Mouse (Mus musculus) erythroblast, embryonic 14.5 days (primary cell): ENCODE data around the gene Cftr. TPM values are rescaled to one million over a fixed set of nuclear protein-coding genes. Genes with fewer than 3 reads are reported as not detected.

Experiments used
- H3K27me3 ChIP-seq: 2 replicates; pipeline ENCODE4 v1.6.1; 2012; ENCODE audit warnings: inconsistent platforms; ENCODE audit not compliant: control insufficient read depth
- H3K36me3 ChIP-seq: 2 replicates; pipeline ENCODE4 v1.6.1; 2012; ENCODE audit warnings: mild to moderate bottlenecking, inconsistent platforms; ENCODE audit not compliant: control insufficient read depth
- H3K4me1 ChIP-seq: 2 replicates; pipeline ENCODE4 v1.6.1; 2012; ENCODE audit warnings: inconsistent platforms; ENCODE audit not compliant: control insufficient read depth
- H3K4me3 ChIP-seq: replicated peaks from 2 replicates; pipeline ENCODE3; 2012; ENCODE audit warnings: moderate library complexity, mild to moderate bottlenecking, inconsistent platforms
- H3K9me3 ChIP-seq: 2 replicates; pipeline ENCODE4 v1.6.1; 2012; ENCODE audit warnings: low read length, inconsistent platforms, mixed read lengths; ENCODE audit not compliant: control insufficient read depth
- GATA1 ChIP-seq: IDR thresholded peaks from 2 replicates; pipeline ENCODE4 v1.6.1; 2012; ENCODE audit warnings: low read length, inconsistent platforms, mixed read lengths
- TAL1 ChIP-seq: IDR thresholded peaks from 3 replicates; pipeline ENCODE4 v1.6.1; 2012; ENCODE audit warnings: low read length, inconsistent platforms, mixed read lengths
- polyA plus RNA-seq: library from polyadenylated mRNA; stranded (reverse); fragments of >175 nt; gene quantifications from 2 replicates; pipeline ENCODE4 v1.2.3, GENCODE M21; 2012

Gene Cftr
- polyA plus RNA-seq, 1 experiment = not detected

DNA sequence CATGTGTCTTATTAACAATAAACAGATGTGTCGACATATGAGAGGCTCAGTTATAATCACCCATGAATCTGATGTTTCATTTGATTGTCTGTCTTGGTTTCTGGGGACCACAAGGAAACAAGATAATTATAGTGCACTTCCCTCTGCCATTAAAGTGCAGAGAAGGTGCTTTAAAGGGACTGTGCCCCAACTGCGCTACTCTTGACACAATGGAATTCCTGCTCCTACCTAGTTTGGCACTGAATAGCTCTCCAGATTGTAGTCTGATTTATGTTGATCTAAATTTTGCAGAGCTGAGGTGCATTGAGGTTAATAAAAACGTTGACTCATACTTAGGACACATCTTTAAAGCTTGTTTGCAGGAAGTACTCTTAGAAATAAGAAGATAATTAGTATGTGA, 132.7 kb downstream of the Cftr start:
- H3K4me3 ChIP-seq = no peak overlapping the region
- no peaks in the 10 kb centered on the region for H3K27me3 ChIP-seq
- H3K36me3 ChIP-seq = no peaks in the 10 kb centered on the region
- no peaks in the 10 kb centered on the region for H3K9me3 ChIP-seq
- TF ChIP-seq TAL1 = no peak
- no peak for TF ChIP-seq GATA1
- peaks cover 9% of the 10 kb centered on the region for H3K4me1 ChIP-seq

DNA sequence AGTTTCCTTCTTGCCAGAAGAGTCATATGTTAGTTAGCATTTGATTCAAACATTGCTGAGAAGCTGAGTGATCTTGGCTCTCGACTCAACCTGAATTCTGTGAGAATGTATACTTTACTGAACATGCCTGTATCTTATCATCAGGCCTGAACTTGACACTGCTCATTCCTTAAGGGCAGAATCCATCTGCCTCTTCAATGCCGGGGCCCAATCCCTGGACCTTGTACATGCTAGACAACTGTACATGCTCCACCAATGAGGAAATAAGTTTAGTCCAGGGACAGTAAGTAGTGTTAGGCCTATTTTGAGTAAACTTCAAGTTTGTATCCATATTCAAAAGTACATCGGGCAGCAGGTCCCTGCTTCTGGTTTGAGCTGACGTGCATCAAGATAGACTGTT, 134.6 kb downstream of the Cftr start:
- H3K36me3 ChIP-seq = no peaks in the 10 kb centered on the region
- peaks cover 8% of the 10 kb centered on the region for H3K4me1 ChIP-seq
- TF ChIP-seq TAL1 = no peak
- no peak for TF ChIP-seq GATA1
- no peak overlapping the region for H3K4me3 ChIP-seq
- H3K9me3 ChIP-seq = no peaks in the 10 kb centered on the region
- no peaks in the 10 kb centered on the region for H3K27me3 ChIP-seq

DNA sequence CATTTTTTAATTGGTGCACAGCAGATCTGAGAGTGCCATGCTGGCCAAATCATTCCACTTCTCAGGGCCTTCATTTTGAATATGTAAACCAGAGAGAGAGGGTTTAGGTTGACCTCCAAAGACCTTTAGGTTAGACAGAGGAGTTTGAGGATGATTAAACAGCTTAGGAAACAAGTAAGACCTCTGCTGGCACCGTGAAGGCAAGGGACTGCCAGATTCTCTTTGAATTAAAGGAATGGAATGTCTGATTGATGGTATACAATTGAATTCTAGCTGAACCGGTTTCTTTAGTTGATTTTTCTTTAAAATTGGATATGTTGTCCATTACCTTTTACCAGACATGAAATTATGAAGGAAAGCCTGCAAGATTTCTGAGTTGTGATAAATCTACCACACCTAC, 140.5 kb downstream of the Cftr start:
- no peak overlapping the region for H3K4me3 ChIP-seq
- no peaks in the 10 kb centered on the region for H3K9me3 ChIP-seq
- no peak for TF ChIP-seq TAL1
- no peak for TF ChIP-seq GATA1
- no peaks in the 10 kb centered on the region for H3K27me3 ChIP-seq
- no peaks in the 10 kb centered on the region for H3K36me3 ChIP-seq
- no peaks in the 10 kb centered on the region for H3K4me1 ChIP-seq

DNA sequence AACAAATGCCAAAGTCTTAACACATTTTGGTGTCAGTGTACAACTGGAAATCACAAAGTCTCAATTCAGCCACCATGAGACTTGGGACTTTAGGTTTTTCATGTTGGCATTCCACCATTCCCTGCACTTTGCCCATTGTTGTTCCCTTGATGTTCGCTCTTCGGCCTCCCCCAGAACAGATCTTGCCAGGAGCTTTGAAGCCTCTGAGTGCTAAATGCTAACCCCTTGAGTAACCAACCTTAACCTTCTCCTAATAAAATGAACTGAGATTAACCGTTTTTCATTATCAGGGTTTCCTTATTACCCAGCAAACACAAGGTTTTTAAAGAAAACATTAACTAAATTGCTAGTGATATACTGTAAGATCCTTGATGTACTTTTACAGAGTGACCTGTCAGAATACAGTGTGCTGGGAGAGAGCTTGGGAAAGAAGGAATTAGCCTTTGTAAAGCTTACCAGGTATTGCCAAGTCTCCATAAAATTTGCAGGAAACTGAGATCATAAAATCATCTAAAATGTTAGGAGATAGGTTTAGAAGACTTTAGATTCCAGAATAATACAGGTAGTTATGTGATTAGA, 144.0 kb downstream of the Cftr start:
- no peaks in the 10 kb centered on the region for H3K9me3 ChIP-seq
- H3K4me3 ChIP-seq = no peak overlapping the region
- no peaks in the 10 kb centered on the region for H3K4me1 ChIP-seq
- TF ChIP-seq TAL1 (no peak), GATA1 (no peak)
- no peaks in the 10 kb centered on the region for H3K36me3 ChIP-seq
- no peaks in the 10 kb centered on the region for H3K27me3 ChIP-seq

DNA sequence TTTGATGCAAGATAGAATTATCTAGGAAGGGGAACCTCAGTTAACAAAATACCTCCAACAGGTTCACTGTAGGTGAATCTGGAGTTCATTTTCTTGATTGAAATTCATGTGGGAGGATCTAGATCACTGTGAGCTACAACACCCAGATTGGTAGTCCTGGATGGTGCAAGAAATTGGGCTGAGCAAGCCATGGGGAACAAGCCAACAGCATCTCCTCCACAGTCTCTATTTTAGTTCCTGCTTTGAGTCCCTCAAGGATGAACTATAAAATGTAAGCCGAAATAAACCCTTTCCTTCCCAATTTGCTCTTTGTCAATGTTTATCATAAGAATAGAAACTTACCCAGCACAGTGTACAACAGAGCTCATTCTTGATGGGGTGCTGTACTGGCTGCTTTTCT, 152.5 kb downstream of the Cftr start:
- no peak for TF ChIP-seq TAL1
- no peak for TF ChIP-seq GATA1
- Histone ChIP-seq H3K4me1 (no peaks in the 10 kb centered on the region), H3K36me3 (no peaks in the 10 kb centered on the region), H3K9me3 (no peaks in the 10 kb centered on the region), H3K4me3 (no peak overlapping the region), H3K27me3 (no peaks in the 10 kb centered on the region)

DNA sequence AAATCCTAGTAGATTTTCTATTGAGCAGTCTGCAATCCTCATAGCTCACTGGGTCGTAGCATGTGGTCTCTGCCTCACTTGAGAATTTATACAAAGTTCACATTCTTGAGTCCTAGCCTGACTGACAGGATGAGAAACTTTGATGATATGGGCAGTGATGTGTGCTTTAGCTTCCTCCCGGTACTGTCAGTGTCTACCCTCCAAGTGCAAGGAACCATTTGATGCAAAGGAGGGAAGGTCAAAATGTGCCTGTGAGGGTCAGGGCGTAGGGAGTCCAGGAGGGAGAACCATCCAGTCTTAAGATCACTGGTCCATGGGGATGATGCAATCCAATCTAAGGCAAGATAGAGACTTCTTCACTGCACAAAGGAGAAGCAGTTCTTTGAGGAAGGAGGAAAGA, 164.9 kb downstream of the Cftr start:
- no peaks in the 10 kb centered on the region for H3K27me3 ChIP-seq
- no peaks in the 10 kb centered on the region for H3K9me3 ChIP-seq
- no peak overlapping the region for H3K4me3 ChIP-seq
- no peaks in the 10 kb centered on the region for H3K4me1 ChIP-seq
- H3K36me3 ChIP-seq = no peaks in the 10 kb centered on the region
- TF ChIP-seq TAL1 (no peak), GATA1 (no peak)

DNA sequence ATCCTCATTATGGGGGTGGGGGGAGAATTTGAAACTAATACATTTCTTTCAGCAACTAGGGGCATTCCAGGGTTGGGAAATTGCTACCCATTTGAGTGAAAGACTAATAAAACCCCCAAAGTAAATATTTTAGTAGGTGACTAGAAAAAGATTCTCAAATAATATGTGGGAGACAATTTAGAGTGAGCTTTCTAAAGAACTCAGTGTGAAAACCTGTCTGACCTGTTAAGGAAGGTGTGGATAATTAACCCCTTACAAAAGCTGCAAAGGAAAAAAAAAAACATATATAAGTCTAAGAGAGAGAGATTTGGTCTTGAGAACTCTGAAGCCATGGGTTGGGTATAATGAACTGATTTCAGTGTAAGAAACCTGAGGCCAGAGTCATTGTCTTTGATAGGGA, 167.8 kb downstream of the Cftr start:
- H3K9me3 ChIP-seq = no peaks in the 10 kb centered on the region
- H3K36me3 ChIP-seq = no peaks in the 10 kb centered on the region
- H3K4me1 ChIP-seq = no peaks in the 10 kb centered on the region
- H3K27me3 ChIP-seq = no peaks in the 10 kb centered on the region
- no peak for TF ChIP-seq GATA1
- no peak for TF ChIP-seq TAL1
- H3K4me3 ChIP-seq = no peak overlapping the region

DNA sequence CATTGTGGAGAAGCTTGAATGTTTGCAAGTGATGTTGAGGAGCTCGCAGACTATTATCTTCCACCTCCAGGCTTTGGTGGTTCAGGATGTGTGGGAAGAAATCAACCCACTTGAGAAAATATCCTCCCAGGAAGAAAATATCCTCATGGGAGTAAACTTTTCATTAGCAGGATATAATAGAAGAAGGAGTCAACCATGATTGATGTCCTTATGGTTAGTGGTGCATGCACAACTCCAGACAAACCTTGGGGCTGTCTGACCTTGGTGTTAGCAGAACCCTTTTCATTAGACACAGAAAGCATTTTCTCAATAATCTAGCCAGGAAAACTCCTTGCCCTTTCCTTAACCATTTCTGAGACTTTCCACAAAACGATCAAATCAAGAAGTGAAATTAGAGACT, 173.8 kb downstream of the Cftr start:
- no peaks in the 10 kb centered on the region for H3K27me3 ChIP-seq
- H3K9me3 ChIP-seq = no peaks in the 10 kb centered on the region
- H3K4me3 ChIP-seq = no peak overlapping the region

DNA sequence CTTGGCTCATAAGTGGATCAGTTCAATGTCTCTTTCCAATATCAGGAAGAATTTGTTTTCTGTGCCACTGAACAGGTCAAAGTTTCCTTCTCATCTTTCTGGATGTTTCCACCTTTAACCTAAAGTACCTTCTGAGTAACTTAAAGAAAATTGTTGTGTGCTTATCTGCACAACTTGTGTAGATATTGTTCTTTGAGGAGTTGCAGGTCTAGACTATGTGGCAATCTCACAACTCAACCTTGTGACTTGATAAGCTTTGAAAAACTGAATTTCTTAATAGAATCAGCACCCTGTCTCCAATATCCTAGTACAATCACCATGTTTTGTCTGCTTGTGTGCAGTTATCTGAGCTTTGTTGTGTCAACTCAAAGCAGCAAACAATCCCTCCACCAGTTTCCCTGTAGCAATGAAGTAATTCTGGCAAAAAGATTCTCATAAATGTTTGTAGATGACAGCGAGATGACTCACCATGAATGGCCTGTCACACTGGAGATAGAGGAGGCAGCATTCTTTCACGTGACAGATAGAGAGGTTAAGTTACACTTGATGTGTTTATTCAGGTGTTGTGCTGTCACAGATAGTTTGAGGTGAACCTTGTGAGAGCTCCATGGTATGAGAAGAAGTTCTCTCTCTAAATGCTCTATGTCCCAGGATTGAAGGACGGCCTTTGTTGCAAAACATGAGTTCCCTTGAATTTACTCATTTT, 178.8 kb downstream of the Cftr start:
- Histone ChIP-seq H3K9me3 (no peaks in the 10 kb centered on the region), H3K27me3 (no peaks in the 10 kb centered on the region), H3K4me1 (no peaks in the 10 kb centered on the region), H3K4me3 (no peak overlapping the region), H3K36me3 (no peaks in the 10 kb centered on the region)
- TF ChIP-seq TAL1 (no peak), GATA1 (no peak)

More for the DNA sequence above, 173.8 kb downstream of the Cftr start:
- no peaks in the 10 kb centered on the region for H3K4me1 ChIP-seq
- no peak for TF ChIP-seq GATA1
- TF ChIP-seq TAL1 = no peak
- no peaks in the 10 kb centered on the region for H3K36me3 ChIP-seq

DNA sequence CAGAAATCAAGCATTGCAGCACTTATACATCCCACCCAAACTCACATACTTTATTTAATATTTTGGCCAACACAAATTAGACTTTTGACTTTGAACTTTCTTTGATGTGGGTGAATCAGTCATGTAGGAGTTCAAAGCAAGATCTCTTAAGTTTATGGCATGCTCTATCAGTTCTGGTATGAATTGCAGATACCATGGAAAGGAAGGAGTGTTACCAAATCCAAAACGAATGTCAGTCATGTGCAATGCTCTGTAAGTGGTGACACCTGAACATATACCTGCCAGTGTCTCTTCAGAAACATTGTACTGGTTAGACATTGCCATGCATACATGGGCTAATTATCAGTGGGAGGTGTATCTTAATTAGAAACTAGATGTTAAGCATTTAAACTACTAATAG, 189.7 kb downstream of the Cftr start:
- Histone ChIP-seq H3K4me3 (no peak overlapping the region), H3K27me3 (no peaks in the 10 kb centered on the region), H3K36me3 (no peaks in the 10 kb centered on the region), H3K9me3 (no peaks in the 10 kb centered on the region), H3K4me1 (no peaks in the 10 kb centered on the region)
- no peak for TF ChIP-seq TAL1
- TF ChIP-seq GATA1 = no peak
